Mouse (Mus musculus) ES-E14 (cell line): ENCODE data around the gene Ifnz.
"Not testable (repeated sequence)": the region's sequence is repeated elsewhere in the genome, so short reads cannot be mapped to it uniquely, and the experiment has no call there.

Experiments
- CHD2 ChIP-seq: IDR thresholded peaks from 2 replicates; pipeline ENCODE4 v1.6.1; 2014; ENCODE audit warnings: mild to moderate bottlenecking, low read depth, low read length, inconsistent platforms
- HCFC1 ChIP-seq: IDR thresholded peaks from 2 replicates; pipeline ENCODE4 v1.6.1; 2012; ENCODE audit warnings: low read length, inconsistent platforms, borderline replicate concordance; ENCODE audit not compliant: insufficient read depth
- ZC3H11A ChIP-seq: IDR thresholded peaks from 2 replicates; pipeline ENCODE4 v1.6.1; 2012; ENCODE audit warnings: low read depth, mild to moderate bottlenecking, inconsistent platforms, low read length, borderline replicate concordance
- ZNF384 ChIP-seq: IDR thresholded peaks from 2 replicates; pipeline ENCODE4 v1.6.1; 2012; ENCODE audit warnings: low read depth, low read length, inconsistent platforms

DNA sequence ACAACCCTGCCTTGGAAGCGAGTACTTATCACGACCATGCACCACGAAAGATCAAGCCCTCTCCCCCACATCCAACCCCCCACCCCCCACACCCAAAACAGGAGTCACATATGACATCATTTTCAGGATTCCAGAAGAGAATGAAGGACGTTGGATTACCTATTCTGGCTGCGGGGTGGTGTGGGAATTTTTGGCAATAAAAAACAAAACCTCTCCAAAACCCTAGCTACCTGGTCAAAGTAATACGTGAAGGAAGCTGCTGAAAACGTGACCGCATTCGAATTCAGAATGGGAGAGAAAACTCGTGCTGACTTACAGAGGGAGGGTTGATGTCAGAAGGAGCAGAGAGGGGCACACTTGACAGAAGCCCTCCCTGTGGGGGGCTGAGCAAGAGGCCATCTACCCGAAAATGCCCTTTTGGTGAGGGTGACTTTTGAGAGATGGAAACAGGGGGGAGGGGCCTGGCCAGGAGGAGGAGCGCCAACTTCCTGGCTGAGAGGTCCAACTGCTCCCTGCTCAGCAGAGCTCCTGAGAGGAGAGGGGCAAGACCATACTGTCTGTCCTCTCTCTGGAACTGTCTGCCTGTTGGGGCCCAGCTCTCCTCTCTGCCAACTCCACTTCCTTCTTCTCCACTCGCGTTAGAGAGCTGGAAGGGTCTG is 22.2 kb upstream of the Ifnz start, which contains the start of gene Gm13283:
- TF ChIP-seq HCFC1, CHD2, ZNF384, ZC3H11A: not testable (repeated sequence)
